Mouse (Mus musculus) myocyte (in vitro differentiated cells): ENCODE results near the gene Bms1. TPM values are rescaled to one million over a fixed set of nuclear protein-coding genes. Genes with fewer than 3 reads are reported as not detected.

Experiments used
- H3K27me3 ChIP-seq: one replicate; pipeline ENCODE4 v1.6.1; 2011; ENCODE audit not compliant: control insufficient read depth, insufficient read depth, insufficient read length
- H3K36me3 ChIP-seq: one replicate; pipeline ENCODE4 v1.6.1; 2011; ENCODE audit not compliant: control insufficient read depth, insufficient read depth
- H3K4me2 ChIP-seq: one replicate; pipeline ENCODE4 v1.6.1; 2011; ENCODE audit warnings: low read depth, control low read depth
- H3K4me3 ChIP-seq: one replicate; pipeline ENCODE4 v1.5.1; 2011; ENCODE audit warnings: mild to moderate bottlenecking, control low read depth, moderate library complexity
- H3K79me2 ChIP-seq: one replicate; pipeline ENCODE4 v1.6.1; 2011; ENCODE audit not compliant: control insufficient read depth, insufficient read depth
- H3ac ChIP-seq: one replicate; pipeline ENCODE4 v1.6.1; 2011; ENCODE audit not compliant: control insufficient read depth, insufficient read length
- CEBPB ChIP-seq: IDR thresholded peaks from 2 replicates; pipeline ENCODE4 v1.6.1; 2011; ENCODE audit warnings: mild to moderate bottlenecking, moderate library complexity; ENCODE audit not compliant: poor library complexity, insufficient read depth, severe bottlenecking
- E2F4 ChIP-seq: IDR thresholded peaks from one replicate; pipeline ENCODE4 v1.6.1; 2011; ENCODE audit warnings: mild to moderate bottlenecking, control low read depth, moderate library complexity; ENCODE audit not compliant: insufficient read depth
- MAX ChIP-seq: IDR thresholded peaks from one replicate; pipeline ENCODE4 v1.6.1; 2011; ENCODE audit warnings: low read depth, mild to moderate bottlenecking, control low read depth
- MYOD1 ChIP-seq, 3 experiments: IDR thresholded peaks; one replicate each; pipeline ENCODE4 v1.6.1; 2011; ENCODE audit warnings: control low read depth in 2 of 3, low read depth in 2 of 3, mild to moderate bottlenecking in 2 of 3, moderate library complexity in 1 of 3; ENCODE audit not compliant: insufficient read length in 2 of 3, control insufficient read depth in 1 of 3
- MYOG ChIP-seq, 3 experiments: IDR thresholded peaks; one replicate each; pipeline ENCODE4 v1.6.1; 2011; ENCODE audit warnings: control low read depth in 2 of 3, low read depth in 2 of 3, mild to moderate bottlenecking in 2 of 3; ENCODE audit not compliant: insufficient read length in 2 of 3, control insufficient read depth in 1 of 3, insufficient read depth in 1 of 3
- POLR2A ChIP-seq: IDR thresholded peaks from one replicate; pipeline ENCODE4 v1.6.1; 2011; ENCODE audit warnings: low read depth, mild to moderate bottlenecking, control low read depth, moderate library complexity; ENCODE audit not compliant: insufficient read length
- POLR2AphosphoS2 ChIP-seq: IDR thresholded peaks from one replicate; pipeline ENCODE4 v1.6.1; 2011; ENCODE audit warnings: low read depth, control low read depth; ENCODE audit not compliant: insufficient read length
- REST ChIP-seq: IDR thresholded peaks from one replicate; pipeline ENCODE4 v1.6.1; 2011; ENCODE audit warnings: mild to moderate bottlenecking, control low read depth, moderate library complexity; ENCODE audit not compliant: insufficient read depth, insufficient read length
- SRF ChIP-seq: IDR thresholded peaks from one replicate; pipeline ENCODE4 v1.6.1; 2011; ENCODE audit warnings: low read depth; ENCODE audit not compliant: control insufficient read depth, insufficient read length
- TCF12 ChIP-seq: IDR thresholded peaks from one replicate; pipeline ENCODE4 v1.6.1; 2011; ENCODE audit warnings: mild to moderate bottlenecking, control low read depth; ENCODE audit not compliant: poor library complexity, insufficient read depth, severe bottlenecking
- TCF3 ChIP-seq: IDR thresholded peaks from one replicate; pipeline ENCODE4 v1.6.1; 2011; ENCODE audit warnings: low read depth, control low read depth; ENCODE audit not compliant: insufficient read length
- USF1 ChIP-seq: IDR thresholded peaks from one replicate; pipeline ENCODE4 v1.6.1; 2011; ENCODE audit warnings: low read depth, mild to moderate bottlenecking, control low read depth, moderate library complexity
- polyA plus RNA-seq: library from polyadenylated mRNA; unstranded; fragments of >200 nt; fragmentation: generic; extraction: Trizol; gene quantifications from one replicate; pipeline ENCODE4 v1.2.1, GENCODE M21; 2012; ENCODE audit warnings: missing spikeins

Bms1 gene
- polyA plus RNA-seq, 1 experiment, result 15.8 TPM

- no peaks in the 10 kb centered on the region for H3K79me2 ChIP-seq
- H3ac ChIP-seq, result no peak overlapping the region
- peaks cover 14% of the 10 kb centered on the region for H3K36me3 ChIP-seq
- H3K27me3 ChIP-seq, result no peaks in the 10 kb centered on the region
- H3K4me2 ChIP-seq, result no peak overlapping the region
- H3K4me3 ChIP-seq, result no peak overlapping the region
- TF ChIP-seq MAX (no peak), POLR2A (no peak), E2F4 (no peak), MYOG (IDR thresholded peaks at IDR 0.05; ENCODE audit: control insufficient read depth in 1 of 3, insufficient read depth in 1 of 3, insufficient read length in 2 of 3, low read depth in 2 of 3) (peak in 2 of 3 experiments; percentile 28 to 46), TCF3 (peak; percentile 55), REST (no peak), CEBPB (no peak), SRF (no peak), TCF12 (peak; percentile 33), MYOD1 (IDR thresholded peaks at IDR 0.05; ENCODE audit: control insufficient read depth in 1 of 3, insufficient read length in 2 of 3, low read depth in 2 of 3) (peak in 2 of 3 experiments; percentile 43 to 53), USF1 (no peak)
These were observed 12.2 kb upstream of the Bms1 start for GRCm38 (mm10) chr6:118431502-118431901.

- H3K79me2 ChIP-seq, result no peaks in the 10 kb centered on the region
- TF ChIP-seq MYOG (IDR thresholded peaks at IDR 0.05; ENCODE audit: control insufficient read depth in 1 of 3, insufficient read depth in 1 of 3, insufficient read length in 2 of 3, low read depth in 2 of 3) (peak in 2 of 3 experiments; percentile 33 to 69), E2F4 (no peak), MYOD1 (IDR thresholded peaks at IDR 0.05; ENCODE audit: control insufficient read depth in 1 of 3, insufficient read length in 2 of 3, low read depth in 2 of 3) (peak in 2 of 3 experiments; percentile 31 to 70)
- peaks cover 11% of the 10 kb centered on the region for H3K36me3 ChIP-seq
- H3ac ChIP-seq, result no peak overlapping the region
- H3K4me3 ChIP-seq, result no peak overlapping the region
- H3K27me3 ChIP-seq, result no peaks in the 10 kb centered on the region
- H3K4me2 ChIP-seq, result no peak overlapping the region
These were observed 7.4 kb upstream of the Bms1 start for GRCm38 (mm10) chr6:118426666-118427065.

- no peak overlapping the region for H3K4me2 ChIP-seq
These were observed 8.8 kb downstream of the Bms1 start for GRCm38 (mm10) chr6:118410428-118410827.

GRCm38 (mm10) chr6:118408510-118408909 is 10.8 kb downstream of the Bms1 start:
- TF ChIP-seq TCF3, result no peak
- no peak for TF ChIP-seq MYOG (IDR thresholded peaks at IDR 0.05; ENCODE audit: control insufficient read depth in 1 of 3, insufficient read depth in 1 of 3, insufficient read length in 2 of 3, low read depth in 2 of 3)
- no peak for TF ChIP-seq SRF
- TF ChIP-seq MYOD1 (IDR thresholded peaks at IDR 0.05; ENCODE audit: control insufficient read depth in 1 of 3, insufficient read length in 2 of 3, low read depth in 2 of 3), result no peak
- TF ChIP-seq USF1, result no peak
- TF ChIP-seq MAX, result no peak
- no peak for TF ChIP-seq POLR2A
- no peak overlapping the region for H3K4me2 ChIP-seq
- H3K36me3 ChIP-seq, result peaks cover 59% of the 10 kb centered on the region

More at GRCm38 (mm10) chr6:118410428-118410827, 8.8 kb downstream of the Bms1 start:
- Histone ChIP-seq H3K27me3 (no peaks in the 10 kb centered on the region), H3K4me3 (no peak overlapping the region), H3K36me3 (peaks cover 48% of the 10 kb centered on the region), H3K79me2 (no peaks in the 10 kb centered on the region), H3ac (no peak overlapping the region)
- TF ChIP-seq E2F4, result no peak
- TF ChIP-seq TCF12, result no peak
- TF ChIP-seq USF1, result no peak
- TF ChIP-seq REST, result no peak
- TF ChIP-seq POLR2A, result no peak
- no peak for TF ChIP-seq CEBPB
- TF ChIP-seq TCF3, result no peak
- TF ChIP-seq POLR2AphosphoS2, result no peak
- no peak for TF ChIP-seq MYOD1 (IDR thresholded peaks at IDR 0.05; ENCODE audit: control insufficient read depth in 1 of 3, insufficient read length in 2 of 3, low read depth in 2 of 3)
- TF ChIP-seq MAX, result no peak
- TF ChIP-seq MYOG (IDR thresholded peaks at IDR 0.05; ENCODE audit: control insufficient read depth in 1 of 3, insufficient read depth in 1 of 3, insufficient read length in 2 of 3, low read depth in 2 of 3), result no peak
- TF ChIP-seq SRF, result no peak

GRCm38 (mm10) chr6:118406421-118406820 is 12.9 kb downstream of the Bms1 start:
- Histone ChIP-seq H3K36me3 (peaks cover 48% of the 10 kb centered on the region), H3K27me3 (no peaks in the 10 kb centered on the region), H3K4me2 (no peak overlapping the region), H3K79me2 (no peaks in the 10 kb centered on the region), H3K4me3 (no peak overlapping the region), H3ac (no peak overlapping the region)
- TF ChIP-seq REST (no peak), TCF3 (no peak), POLR2A (no peak), CEBPB (no peak), TCF12 (no peak), MYOD1 (IDR thresholded peaks at IDR 0.05; ENCODE audit: control insufficient read depth in 1 of 3, insufficient read length in 2 of 3, low read depth in 2 of 3) (no peak), USF1 (no peak), MYOG (IDR thresholded peaks at IDR 0.05; ENCODE audit: control insufficient read depth in 1 of 3, insufficient read depth in 1 of 3, insufficient read length in 2 of 3, low read depth in 2 of 3) (no peak), E2F4 (no peak), POLR2AphosphoS2 (no peak), SRF (no peak), MAX (no peak)

More at GRCm38 (mm10) chr6:118408510-118408909, 10.8 kb downstream of the Bms1 start:
- H3ac ChIP-seq, result no peak overlapping the region
- no peaks in the 10 kb centered on the region for H3K27me3 ChIP-seq
- no peaks in the 10 kb centered on the region for H3K79me2 ChIP-seq
- no peak overlapping the region for H3K4me3 ChIP-seq
